Mouse (Mus musculus) telencephalon, adult 2 months (tissue): ENCODE measurements around the gene Prss12.

ENCODE experiments used
- DNase-seq: peaks from one replicate; pipeline ENCODE4 v3.0.0-alpha.2; 2011; ENCODE audit warnings: low read depth, low spot score

Prss12 gene

DNA sequence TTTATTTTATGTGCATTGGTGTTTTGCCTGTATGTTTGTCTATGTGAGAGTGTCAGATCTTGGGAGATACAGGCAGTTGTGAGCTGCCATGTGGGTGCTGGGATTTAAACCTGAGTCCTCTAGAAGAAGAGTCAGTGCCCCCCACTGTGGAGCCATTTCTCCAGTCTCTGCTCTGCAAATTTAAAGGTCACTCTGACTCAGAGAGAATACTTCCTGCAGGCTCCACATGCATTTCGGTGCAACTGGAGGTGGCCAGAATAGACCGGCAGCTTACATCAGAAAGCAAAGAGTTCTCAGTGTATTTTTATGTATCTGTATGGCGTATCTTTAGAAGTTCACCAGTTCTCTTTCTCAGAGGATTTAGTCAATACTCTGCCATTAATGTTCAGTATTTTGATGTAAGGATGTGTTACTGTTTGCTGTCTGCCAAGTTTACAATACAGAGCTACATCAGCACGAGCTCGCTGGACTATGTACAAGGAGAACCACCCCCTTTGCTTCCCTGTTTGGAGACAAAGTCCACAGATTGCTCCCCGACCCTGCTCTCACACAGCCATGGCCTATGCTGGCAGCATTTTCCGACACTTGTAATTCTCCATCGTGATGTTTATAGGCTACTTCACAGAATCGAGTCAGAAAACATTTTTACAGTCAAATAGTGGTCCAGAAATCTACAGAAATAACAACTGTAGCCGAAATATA lies 81.2 kb downstream of the Prss12 start:
- no peak for DNase-seq

DNA sequence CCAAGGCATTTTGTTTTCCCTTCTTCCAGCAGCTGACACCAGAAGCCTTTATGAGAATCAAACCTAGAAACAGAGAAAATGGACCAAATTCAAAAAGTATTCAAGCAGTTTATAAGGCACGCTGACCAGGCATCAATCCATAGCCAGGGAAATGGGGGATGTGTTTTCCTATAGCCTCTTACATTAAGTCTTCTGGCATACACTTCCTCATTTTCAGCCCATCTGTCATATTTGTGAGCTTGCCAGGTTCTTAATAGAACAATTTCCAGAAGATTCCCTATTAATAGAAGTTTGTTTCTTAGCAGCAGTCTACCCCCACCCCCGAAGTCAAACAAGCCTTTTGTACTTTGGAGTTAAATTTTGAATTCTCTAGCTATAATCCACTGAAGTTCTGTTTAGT lies 84.4 kb downstream of the Prss12 start:
- peak; percentile 35 for DNase-seq

DNA sequence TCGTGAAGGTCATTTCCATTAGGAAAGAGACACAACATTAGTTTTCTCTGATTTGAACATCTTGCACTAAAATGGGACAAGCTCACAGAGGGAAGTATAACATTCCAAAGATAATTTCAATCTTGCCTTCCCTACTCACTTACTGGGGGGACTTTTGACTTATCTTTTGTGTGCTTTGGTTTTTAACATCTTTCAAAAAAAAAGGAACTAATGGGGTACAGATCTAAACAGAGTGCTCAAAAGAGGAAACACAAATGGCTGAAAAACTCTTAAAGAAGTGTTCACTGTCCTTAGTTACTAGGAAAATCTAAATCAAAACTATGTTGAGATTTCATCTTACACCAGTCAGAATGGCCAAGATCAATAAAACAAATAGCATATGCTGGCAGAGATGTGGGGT lies 90.6 kb downstream of the Prss12 start:
- DNase-seq: no peak

DNA sequence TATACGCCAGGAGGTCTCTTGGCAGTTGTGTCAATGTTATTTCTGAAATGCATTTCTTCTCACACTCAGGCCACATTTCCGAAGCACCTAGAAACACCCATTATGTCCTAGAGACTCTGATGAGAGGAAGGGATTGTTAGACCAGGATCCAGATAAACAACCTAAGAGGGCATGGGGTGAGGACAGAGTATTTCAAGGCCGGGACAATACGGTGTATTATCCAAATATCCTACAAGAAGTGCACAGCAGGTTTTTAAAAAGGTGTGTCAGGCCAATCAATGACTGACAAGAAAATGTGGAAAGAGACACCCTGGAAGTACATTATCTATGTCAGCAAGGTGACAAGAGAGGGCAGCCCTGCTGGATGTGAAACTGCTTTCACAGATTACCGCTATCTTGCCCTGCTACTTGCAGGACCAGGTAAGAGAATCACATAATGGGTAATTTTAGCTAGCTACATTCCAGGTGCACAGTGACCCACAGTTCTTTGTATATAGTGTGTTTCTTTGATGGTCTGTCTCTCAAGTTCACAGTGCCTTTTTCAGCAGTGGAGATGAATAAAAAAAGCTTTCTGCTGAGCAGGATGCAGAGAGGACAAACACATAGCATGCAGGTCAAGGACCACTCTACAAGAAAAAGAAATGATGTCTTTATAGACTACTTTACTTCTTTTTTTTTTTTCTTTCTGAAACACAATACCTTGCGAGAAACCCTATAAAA lies 97.0 kb downstream of the Prss12 start:
- DNase-seq: no peak

DNA sequence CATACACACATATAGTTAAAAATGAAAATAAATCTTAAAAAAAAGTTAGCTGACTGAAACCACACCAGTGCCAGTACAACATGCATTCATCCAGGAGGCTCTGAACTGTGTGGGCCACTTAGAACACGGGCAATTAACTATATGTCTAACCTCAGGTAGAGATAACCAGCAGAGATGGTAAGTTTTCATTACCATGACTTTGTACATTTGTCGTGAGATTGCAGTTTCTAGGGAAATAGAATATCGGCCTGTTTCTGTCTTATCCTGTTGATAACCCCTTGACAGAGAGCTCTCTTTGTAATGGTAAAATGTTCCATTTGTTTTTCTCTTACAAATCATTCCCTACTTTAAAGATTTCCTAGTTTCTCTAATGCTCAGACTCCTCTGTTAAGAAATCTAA lies 103.8 kb downstream of the Prss12 start:
- DNase-seq: no peak

DNA sequence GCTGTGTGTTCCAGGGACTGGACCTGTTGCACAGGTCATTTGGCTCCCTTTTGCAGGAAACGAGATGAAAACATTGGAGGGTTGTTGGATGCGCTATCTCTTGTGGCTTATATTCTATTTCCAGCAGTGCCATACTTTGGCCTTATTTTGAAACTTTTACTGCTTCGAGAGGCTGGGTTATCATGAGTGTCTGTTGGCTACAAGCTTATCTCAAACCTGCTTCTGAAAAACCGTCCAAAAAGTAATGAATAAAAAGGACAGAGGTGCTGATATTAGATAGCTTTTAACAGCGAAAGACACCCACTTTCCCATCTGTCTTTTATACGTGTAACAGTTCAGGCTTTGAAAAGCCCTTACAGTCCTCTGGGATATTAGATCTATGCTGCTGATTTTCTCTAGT lies 107.2 kb downstream of the Prss12 start:
- DNase-seq: no peak

DNA sequence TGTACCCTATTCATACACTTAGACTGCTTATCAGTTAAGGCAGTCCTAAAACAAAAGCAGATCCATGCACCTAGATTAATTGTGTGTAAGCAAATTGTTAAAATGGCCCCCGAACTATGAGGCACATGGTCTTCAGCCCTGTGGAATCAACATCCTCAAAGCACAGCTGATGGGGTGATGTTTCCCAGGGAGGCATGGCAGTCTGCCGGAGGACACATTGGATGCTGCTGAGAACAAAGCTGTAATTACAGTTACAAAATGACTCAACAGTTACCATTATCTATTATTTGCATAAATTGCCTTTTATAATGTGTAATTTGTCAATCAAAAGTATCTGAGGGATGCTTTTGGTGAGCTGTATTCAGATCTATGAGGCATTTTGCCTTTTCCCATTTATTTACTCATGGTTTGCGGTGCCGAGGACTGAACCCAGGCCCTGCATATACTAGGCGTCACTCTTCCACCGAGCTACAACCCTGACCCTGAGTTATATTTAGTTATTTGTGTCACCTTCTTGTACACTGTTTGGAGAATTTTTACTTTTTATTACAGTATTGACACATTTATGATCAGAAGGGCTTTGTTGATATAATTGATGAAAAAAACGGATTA lies 108.6 kb downstream of the Prss12 start:
- DNase-seq: no peak
